Mouse (Mus musculus) liver, embryonic 11.5 days (tissue): ENCODE measurements around the gene Gm20532. TPM values are rescaled to one million over a fixed set of nuclear protein-coding genes. Genes with fewer than 3 reads are reported as not detected.
A peak's percentile ranks its signal among the peaks of the same experiment; 100 is the strongest.

Experiments
- ATAC-seq: fragments of 200-750 bp; cut with Nextera tagmentation; replicated peaks from 2 replicates; pipeline ENCODE4 v1.8.0; 2017; ENCODE audit warnings: moderate number of reproducible peaks, mild to moderate bottlenecking, moderate TSS enrichment, moderate library complexity; ENCODE audit not compliant: low FRiP score
- DNase-seq: peaks from one replicate; pipeline ENCODE4 v3.0.0-alpha.2; 2017; ENCODE audit warnings: low spot score
- H3K27ac ChIP-seq: fragments of 300-500 bp; sonication (generic); 2 replicates; pipeline ENCODE4 v1.5.1; 2014; ENCODE audit warnings: mild to moderate bottlenecking, low read depth, low read length, control low read depth
- H3K27me3 ChIP-seq: fragments of 300-500 bp; sonication (generic); replicated peaks from 2 replicates; pipeline ENCODE4 v1.6.1; 2014; ENCODE audit warnings: low read length, mixed read lengths; ENCODE audit not compliant: control insufficient read depth, insufficient read depth
- H3K36me3 ChIP-seq: fragments of 300-500 bp; sonication (generic); 2 replicates; pipeline ENCODE4 v1.6.1; 2014; ENCODE audit warnings: mild to moderate bottlenecking, low read length, moderate library complexity, mixed read lengths; ENCODE audit not compliant: control insufficient read depth, insufficient read depth
- H3K4me1 ChIP-seq: fragments of 300-500 bp; sonication (generic); replicated peaks from 2 replicates; pipeline ENCODE4 v1.6.1; 2014; ENCODE audit warnings: low read length, mixed read lengths; ENCODE audit not compliant: control insufficient read depth, insufficient read depth
- H3K4me2 ChIP-seq: fragments of 300-500 bp; sonication (generic); 2 replicates; pipeline ENCODE4 v1.6.1; 2014; ENCODE audit warnings: mild to moderate bottlenecking, control low read depth, moderate library complexity
- H3K4me3 ChIP-seq: fragments of 300-500 bp; sonication (generic); 2 replicates; pipeline ENCODE4 v1.5.1; 2014; ENCODE audit warnings: low read depth, low read length, control low read depth
- H3K9ac ChIP-seq: fragments of 300-500 bp; sonication (generic); 2 replicates; pipeline ENCODE4 v1.6.1; 2014; ENCODE audit warnings: low read depth, low read length, control low read depth
- H3K9me3 ChIP-seq: fragments of 300-500 bp; sonication (generic); 2 replicates; pipeline ENCODE4 v1.6.1; 2016; ENCODE audit warnings: low read length, inconsistent platforms, mixed read lengths; ENCODE audit not compliant: control insufficient read depth
- WGBS: fragments of 180-500 bp; shearing (Covaris S2); extraction: QIAGEN DNeasy Blood & Tissue Kit; methylation state at CpG from one replicate; pipeline ENCODE4 v1.1.7; 2014; 5-methylcytosine and 5-hydroxymethylcytosine counted together
- polyA plus RNA-seq: library from polyadenylated mRNA; unstranded; fragments of >200 nt; fragmentation: Nextera tagmentation; extraction: Ambion mirVana; gene quantifications from 2 replicates; pipeline ENCODE4 v1.2.1, GENCODE M21; 2014

Gene Gm20532
- polyA plus RNA-seq, 1 experiment from 2014 or later = not detected

DNA sequence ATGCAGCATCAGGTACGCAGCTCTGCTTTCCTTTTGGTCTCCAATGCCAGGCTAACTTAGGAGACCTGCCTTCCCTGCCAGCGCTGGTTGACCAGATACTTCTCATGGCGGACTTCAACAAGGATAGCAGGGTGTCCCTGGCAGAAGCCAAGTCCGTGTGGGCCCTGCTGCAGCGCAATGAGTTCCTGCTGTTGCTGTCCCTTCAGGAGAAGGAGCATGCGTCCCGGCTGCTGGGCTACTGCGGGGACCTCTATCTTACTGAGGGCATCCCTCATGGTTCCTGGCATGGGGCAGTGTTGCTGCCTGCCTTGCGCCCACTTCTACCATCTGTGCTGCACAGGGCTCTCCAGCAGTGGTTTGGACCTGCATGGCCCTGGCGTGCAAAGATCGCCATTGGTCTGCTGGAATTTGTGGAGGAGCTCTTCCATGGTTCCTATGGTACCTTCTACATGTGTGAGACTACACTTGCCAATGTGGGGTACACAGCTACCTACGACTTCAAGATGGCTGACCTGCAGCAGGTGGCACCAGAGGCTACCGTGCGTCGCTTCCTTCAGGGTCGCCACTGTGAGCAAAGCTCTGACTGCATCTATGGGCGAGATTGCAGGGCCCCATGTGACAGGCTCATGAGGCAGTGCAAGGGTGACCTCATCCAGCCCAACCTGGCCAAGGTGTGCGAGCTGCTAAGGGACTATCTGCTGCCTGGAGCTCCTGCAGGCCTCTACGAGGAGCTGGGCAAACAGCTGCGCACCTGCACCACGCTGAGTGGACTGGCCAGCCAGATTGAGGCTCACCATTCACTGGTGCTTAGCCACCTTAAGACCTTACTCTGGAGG, 49.3 kb downstream of the Gm20532 start:
- 62% methylated on average over 21 of the region's 21 CpGs for WGBS
- H3K27ac ChIP-seq = 0 out of 2 replicates have a peak overlapping the region, but pooled peaks have one; percentile 23
- no peaks in the 10 kb centered on the region for H3K9me3 ChIP-seq
- no peak overlapping the region for H3K4me2 ChIP-seq
- ATAC-seq = peak; percentile 14; the same call in 1 of the 2 replicates
- DNase-seq = peak; percentile 72
- no peak overlapping the region for H3K4me3 ChIP-seq
- H3K36me3 ChIP-seq = peaks cover 33% of the 10 kb centered on the region
- H3K27me3 ChIP-seq = no peaks in the 10 kb centered on the region
- H3K4me1 ChIP-seq = peaks cover 24% of the 10 kb centered on the region
- H3K9ac ChIP-seq = 0 out of 2 replicates have a peak overlapping the region, but pooled peaks have one; percentile 22

DNA sequence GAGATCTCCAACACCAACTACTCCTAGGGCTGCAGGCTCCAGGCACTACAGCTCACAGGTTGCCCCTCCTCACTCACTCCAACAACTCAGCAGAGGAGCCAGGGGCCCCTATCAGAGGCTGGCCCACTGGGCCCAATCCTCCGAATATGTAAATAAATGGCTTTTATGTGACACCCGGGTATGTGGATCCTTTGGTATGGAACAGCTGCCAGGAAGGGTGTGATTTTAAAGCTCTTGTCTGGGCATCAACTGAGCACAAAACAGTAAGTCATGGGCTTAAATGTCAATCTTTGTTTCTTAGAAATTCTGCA, 49.8 kb downstream of the Gm20532 start:
- Histone ChIP-seq H3K4me2 (no peak overlapping the region), H3K4me1 (peaks cover 25% of the 10 kb centered on the region), H3K9me3 (no peaks in the 10 kb centered on the region), H3K27me3 (no peaks in the 10 kb centered on the region), H3K36me3 (peaks cover 33% of the 10 kb centered on the region), H3K9ac (0 out of 2 replicates have a peak overlapping the region, but pooled peaks have one; percentile 22), H3K27ac (0 out of 2 replicates have a peak overlapping the region, but pooled peaks have one; percentile 23), H3K4me3 (no peak overlapping the region)
- no peak for DNase-seq
- ATAC-seq = no peak
- WGBS = 49% methylated on average over 2 of the region's 2 CpGs

DNA sequence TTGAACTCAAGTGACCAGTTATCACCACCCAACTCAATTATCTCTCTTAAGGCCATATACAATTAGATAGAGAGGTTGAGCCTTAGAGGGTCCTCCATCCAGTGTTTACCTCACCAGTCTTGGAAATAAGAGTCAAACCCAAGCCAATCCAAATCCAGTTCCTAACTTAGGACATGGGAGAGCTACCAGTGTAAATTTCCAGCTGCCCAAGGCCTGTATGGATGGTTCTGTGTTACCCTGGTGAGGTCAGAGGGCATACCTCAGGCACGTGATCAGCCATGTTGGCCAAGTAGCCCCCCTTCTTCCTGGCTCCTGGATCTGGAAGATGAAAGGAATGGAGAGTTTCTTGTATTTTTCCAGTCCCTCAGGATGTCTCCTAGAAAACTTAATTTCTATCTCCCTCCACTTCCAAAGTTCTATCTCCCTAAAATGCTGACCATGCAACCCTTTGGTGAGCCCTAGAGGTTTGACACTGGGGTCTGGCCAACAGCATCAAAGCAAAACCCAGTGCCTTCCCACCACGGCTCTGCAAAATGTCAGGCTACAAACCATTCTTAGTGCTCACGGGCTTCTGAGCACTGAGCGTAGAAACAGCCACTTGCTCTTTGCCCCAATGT, 51.0 kb downstream of the Gm20532 start:
- Histone ChIP-seq H3K4me3 (peak overlapping the region; percentile 97; the same call in 1 of the 2 replicates), H3K4me2 (peak overlapping the region; percentile 75), H3K27me3 (no peaks in the 10 kb centered on the region), H3K27ac (0 out of 2 replicates have a peak overlapping the region, but pooled peaks have one; percentile 91), H3K36me3 (peaks cover 33% of the 10 kb centered on the region), H3K4me1 (peaks cover 25% of the 10 kb centered on the region), H3K9me3 (no peaks in the 10 kb centered on the region), H3K9ac (peak overlapping the region; percentile 100; the same call in 1 of the 2 replicates)
- no peak for ATAC-seq
- 81% methylated on average over 4 of the region's 4 CpGs for WGBS
- DNase-seq = no peak

DNA sequence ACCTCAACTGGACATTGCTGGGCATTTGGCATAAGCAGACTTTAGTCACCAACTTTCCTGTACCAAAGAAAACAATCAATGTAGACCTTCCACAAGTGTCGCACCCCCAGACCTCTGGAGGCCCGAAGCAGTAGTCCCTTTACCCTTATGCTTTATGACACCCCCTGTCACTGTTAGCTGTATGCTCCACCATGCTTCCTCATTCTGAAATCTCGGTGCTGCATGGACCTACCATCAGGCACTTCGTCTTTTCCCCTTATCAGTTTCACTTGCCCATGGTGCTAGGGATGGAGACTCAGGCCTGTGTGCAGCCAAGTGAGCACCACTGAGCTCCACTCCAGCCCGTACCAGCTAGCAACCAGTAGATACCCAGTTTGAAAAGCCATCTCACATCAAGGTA, 51.6 kb downstream of the Gm20532 start:
- H3K9ac ChIP-seq = peak overlapping the region; percentile 100
- WGBS = 64% methylated on average over 5 of the region's 5 CpGs
- no peaks in the 10 kb centered on the region for H3K27me3 ChIP-seq
- ATAC-seq (no peak), DNase-seq (no peak)
- peaks cover 25% of the 10 kb centered on the region for H3K4me1 ChIP-seq
- H3K9me3 ChIP-seq = no peaks in the 10 kb centered on the region
- peaks cover 33% of the 10 kb centered on the region for H3K36me3 ChIP-seq
- H3K4me3 ChIP-seq = peak overlapping the region; percentile 97
- H3K27ac ChIP-seq = peak overlapping the region; percentile 91
- peak overlapping the region; percentile 75 for H3K4me2 ChIP-seq

DNA sequence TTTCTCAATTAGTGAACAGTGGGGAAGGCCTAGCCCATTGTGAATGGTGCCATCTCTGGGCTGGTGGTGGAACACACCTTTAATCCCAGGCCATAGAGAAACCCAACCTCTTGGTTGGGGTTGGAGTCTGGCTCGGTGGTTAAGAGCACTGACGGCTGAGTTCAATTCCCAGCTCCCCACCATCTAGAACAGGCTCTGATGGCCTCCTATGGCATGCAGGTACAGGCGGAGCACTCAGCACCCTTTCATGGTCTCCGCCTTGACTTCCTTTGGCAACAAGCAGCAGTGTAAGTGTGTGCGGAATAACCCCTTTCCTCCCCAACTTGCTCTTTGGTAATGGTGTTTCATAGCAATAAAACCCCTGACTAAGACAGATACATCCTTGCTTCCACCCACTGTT, 52.1 kb downstream of the Gm20532 start:
- Histone ChIP-seq H3K27ac (peak overlapping the region; percentile 91; the same call in 1 of the 2 replicates), H3K36me3 (peaks cover 33% of the 10 kb centered on the region)
- WGBS = 55% methylated on average over 5 of the region's 5 CpGs

DNA sequence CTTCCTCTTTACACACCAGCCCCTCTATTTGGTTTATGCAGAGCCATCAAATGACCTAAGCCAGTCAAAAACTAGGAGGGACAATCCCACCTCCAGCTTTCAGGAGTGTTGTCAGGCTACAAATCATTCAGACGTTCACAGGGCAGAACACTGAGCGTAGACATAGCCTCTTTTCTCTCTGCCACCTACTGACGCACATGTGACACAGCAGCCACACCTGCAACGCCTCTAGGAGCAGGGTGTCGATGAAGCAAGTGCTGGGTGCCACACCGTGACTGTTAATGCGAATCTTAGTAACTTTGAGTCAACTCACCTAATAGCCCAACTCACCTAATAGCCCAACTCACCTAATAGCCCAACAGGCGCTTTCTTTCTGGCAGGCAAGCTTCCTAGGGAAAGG, 52.6 kb downstream of the Gm20532 start:
- peaks cover 33% of the 10 kb centered on the region for H3K36me3 ChIP-seq
- no peak for DNase-seq
- H3K4me3 ChIP-seq = peak overlapping the region; percentile 97
- peak overlapping the region; percentile 75 for H3K4me2 ChIP-seq
- WGBS = 3% methylated on average over 8 of the region's 8 CpGs
- peak; percentile 50; the same call in 1 of the 2 replicates for ATAC-seq
- H3K27ac ChIP-seq = peak overlapping the region; percentile 91
- H3K4me1 ChIP-seq = peaks cover 25% of the 10 kb centered on the region
- H3K9me3 ChIP-seq = no peaks in the 10 kb centered on the region
- H3K9ac ChIP-seq = peak overlapping the region; percentile 100
- H3K27me3 ChIP-seq = no peaks in the 10 kb centered on the region

More for the DNA sequence above, 52.1 kb downstream of the Gm20532 start:
- Histone ChIP-seq H3K27me3 (no peaks in the 10 kb centered on the region), H3K4me3 (peak overlapping the region; percentile 97), H3K9ac (peak overlapping the region; percentile 100), H3K4me1 (peaks cover 25% of the 10 kb centered on the region), H3K4me2 (peak overlapping the region; percentile 75), H3K9me3 (no peaks in the 10 kb centered on the region)
- DNase-seq = no peak
- no peak for ATAC-seq

DNA sequence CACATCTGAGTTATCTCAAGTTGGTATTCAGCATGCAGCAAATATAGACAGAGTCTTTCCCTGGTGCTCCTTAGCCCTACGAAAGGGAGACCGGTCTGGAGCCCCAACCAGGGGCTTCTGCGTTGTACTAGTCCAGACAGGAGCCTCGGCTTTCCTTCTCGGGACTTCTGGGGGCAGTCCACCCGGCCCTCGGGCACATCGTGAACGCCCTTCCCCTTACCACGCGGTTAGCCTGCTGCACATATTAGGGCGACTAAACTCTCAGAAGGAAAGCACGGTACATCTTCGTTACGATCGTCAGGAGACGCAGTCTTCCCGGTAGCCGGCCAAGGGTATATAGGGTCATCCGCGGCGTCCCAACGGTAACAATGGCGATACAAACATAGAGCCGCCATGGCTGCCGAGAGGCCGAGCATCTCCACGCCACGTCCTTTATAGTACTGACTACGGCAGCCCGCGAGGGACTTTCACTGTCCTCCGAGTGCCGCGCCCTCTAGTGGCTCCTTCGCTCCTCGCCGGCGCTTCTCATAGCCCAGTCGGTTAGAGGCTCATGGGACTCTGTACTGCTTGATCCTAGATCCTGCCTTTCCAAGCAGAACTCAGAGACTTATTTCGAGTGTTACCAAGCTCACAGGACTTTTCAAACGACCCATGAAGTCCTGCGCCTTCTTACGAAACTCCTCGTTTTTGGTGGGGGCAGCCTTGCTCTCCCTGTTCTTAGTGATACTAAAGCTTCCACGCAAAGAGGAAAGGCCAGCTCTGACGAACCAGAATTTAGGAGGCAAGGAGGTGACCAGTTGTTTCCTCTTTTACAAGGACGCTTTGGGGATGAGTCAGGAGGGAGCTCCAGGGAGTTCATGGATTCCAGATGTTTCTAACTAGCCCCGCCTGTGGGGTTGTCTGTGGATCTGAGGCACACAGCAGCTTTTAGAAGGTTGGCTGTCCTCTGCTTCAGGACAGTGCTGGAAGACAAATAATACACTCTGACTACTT, 53.7 kb downstream of the Gm20532 start:
- ATAC-seq (peak; percentile 75), DNase-seq (peak; percentile 95)
- Histone ChIP-seq H3K9ac (peak overlapping the region; percentile 100), H3K36me3 (peaks cover 33% of the 10 kb centered on the region), H3K27me3 (no peaks in the 10 kb centered on the region), H3K9me3 (no peaks in the 10 kb centered on the region), H3K4me2 (peak overlapping the region; percentile 75), H3K27ac (peak overlapping the region; percentile 91), H3K4me3 (peak overlapping the region; percentile 97), H3K4me1 (peaks cover 25% of the 10 kb centered on the region)
- 4% methylated on average over 49 of the region's 49 CpGs for WGBS
